Mouse (Mus musculus): ENCODE results near the gene Snhg11. TPM values are rescaled to one million over a fixed set of nuclear protein-coding genes. Genes with fewer than 3 reads are reported as not detected.
"Not testable (repeated sequence)": the region's sequence is repeated elsewhere in the genome, so short reads cannot be mapped to it uniquely, and the experiment has no call there.

Snhg11 gene
- total RNA-seq, 2 experiments from 2014 or later = 0.04 to 0.21 TPM

- no peak for ATAC-seq (replicated peaks; ENCODE audit: poor library complexity, severe bottlenecking)
These were observed 7.1 kb upstream of the Snhg11 start for GRCm38 (mm10) chr2:158368313-158368712.

DNA sequence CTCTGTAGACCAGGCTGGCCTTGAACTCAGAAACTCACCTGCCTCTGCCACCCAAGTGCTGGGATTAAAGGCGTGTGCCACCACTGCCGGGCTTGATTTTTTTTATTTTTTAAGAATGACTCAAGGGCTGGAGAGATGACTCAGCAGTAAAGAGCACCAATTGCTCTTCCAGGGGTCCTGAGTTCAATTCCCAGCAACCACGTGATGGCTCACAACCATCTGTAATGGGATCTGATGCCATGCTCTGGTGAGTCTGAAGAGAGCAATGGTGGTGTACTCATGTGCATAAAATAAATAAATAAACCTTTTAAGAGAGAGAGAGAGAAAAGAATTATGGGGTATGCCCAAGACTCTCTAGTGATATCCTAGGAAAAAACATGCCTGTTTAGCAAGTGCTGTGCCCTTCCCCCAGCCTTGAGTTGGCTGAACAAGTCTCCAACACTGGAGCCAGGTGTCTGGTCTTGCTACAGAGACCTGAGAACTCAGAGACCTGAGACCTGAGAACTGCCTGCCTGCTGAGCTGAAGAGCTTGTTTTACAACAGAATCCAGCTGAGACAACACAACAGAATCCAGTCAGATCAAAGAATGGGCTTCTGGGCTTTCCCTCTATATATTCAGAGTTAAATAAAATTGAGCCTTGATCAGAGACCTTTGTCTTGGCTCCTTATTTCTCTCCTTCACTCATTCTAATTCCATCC lies 5.8 kb upstream of the Snhg11 start:
- ATAC-seq (replicated peaks; ENCODE audit: poor library complexity, severe bottlenecking) = no peak

DNA sequence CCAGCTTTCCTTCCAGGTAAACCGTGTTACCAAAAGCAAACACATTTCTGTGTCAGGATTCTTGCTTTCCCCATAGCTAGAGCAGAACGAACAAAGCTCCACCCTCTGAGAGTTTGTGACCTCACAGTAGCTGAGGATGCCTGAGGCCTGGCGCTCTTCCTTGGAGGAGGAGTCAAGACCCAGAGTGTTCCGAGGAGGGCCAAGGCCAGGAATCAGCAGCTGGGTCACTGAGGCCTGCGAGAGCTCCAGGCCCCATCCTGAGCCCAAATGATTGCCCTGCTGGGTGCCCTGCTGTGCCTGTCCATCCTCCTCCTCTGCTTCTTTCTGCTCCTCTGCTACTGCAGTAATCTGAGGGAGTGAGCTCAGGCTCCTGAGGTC lies 5.3 kb upstream of the Snhg11 start:
- no peak for ATAC-seq (replicated peaks; ENCODE audit: poor library complexity, severe bottlenecking)

GRCm38 (mm10) chr2:158373061-158373460 lies 2.4 kb upstream of the Snhg11 start:
- ATAC-seq (replicated peaks; ENCODE audit: poor library complexity, severe bottlenecking) = no peak

- no peak for ATAC-seq (replicated peaks; ENCODE audit: poor library complexity, severe bottlenecking)
These were observed 1.9 kb upstream of the Snhg11 start for GRCm38 (mm10) chr2:158373516-158373915.

DNA sequence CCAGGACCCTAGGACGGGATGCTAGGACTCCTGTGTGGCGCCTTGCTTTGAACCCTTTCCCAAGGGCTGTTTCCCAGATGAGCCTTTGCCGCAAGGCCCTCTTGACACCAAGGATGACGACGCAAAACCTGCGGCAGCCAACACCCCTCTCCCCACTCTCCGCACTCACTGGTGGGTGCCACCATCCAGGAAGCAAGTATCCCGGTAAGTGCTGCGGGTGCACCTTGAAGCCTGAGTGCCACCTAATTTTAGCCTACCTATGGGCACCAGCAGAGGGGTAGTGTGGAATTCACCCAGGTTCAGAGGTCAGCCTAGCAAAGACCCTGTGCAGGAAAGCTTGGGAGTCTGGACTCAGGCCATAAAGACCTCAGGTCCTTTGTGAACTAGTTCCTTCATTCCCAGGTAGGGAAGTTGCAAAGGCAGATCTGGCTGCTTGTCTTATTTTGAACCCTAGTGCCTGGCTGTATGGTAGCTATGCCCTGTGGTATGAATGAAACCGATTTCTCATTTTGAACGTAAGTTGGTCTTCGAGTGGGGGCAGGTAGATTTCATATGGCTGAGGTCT lies 767 bp downstream of the Snhg11 start:
- ATAC-seq (replicated peaks; ENCODE audit: poor library complexity, severe bottlenecking) = no peak

DNA sequence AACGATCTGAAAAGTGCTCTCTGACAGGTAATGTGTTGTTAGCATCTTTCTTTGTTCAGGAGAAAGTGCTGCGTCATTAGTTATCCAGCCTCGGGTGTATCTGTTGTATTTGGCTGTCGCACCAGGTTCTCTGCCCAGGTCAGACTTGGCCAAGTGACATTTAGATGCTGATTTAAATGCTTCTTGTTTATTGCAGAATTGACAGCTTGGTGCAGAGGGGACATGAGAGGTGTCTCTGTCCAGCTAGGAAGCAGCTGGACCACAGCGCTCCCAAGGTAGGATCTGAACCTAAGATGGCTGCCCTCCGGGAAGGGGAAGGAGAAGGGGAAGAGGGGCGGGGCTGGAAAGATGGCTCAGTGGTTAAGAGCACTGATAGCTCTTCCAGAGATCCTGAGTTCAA lies 1.4 kb downstream of the Snhg11 start:
- ATAC-seq (replicated peaks; ENCODE audit: poor library complexity, severe bottlenecking) = no peak

DNA sequence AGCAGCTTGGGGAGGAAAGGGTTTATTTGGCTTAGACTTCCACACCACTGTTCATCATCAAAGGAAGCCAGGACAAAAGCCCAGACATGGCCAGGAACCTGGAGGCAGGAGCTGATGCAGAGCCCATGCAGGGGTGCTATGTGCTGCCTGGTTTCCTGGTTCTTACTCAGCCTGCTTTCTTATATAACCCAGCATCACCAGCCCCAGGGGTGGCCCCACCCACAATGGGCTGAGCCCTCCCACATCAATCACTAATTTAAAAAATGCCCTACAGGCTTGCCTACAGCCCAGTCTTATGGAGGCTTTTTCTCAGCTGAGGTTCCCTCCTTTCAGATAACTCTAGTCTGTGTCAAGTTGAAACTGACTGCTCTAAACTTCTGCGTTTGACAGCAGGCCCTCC lies 2.4 kb downstream of the Snhg11 start:
- no peak for ATAC-seq (replicated peaks; ENCODE audit: poor library complexity, severe bottlenecking)

DNA sequence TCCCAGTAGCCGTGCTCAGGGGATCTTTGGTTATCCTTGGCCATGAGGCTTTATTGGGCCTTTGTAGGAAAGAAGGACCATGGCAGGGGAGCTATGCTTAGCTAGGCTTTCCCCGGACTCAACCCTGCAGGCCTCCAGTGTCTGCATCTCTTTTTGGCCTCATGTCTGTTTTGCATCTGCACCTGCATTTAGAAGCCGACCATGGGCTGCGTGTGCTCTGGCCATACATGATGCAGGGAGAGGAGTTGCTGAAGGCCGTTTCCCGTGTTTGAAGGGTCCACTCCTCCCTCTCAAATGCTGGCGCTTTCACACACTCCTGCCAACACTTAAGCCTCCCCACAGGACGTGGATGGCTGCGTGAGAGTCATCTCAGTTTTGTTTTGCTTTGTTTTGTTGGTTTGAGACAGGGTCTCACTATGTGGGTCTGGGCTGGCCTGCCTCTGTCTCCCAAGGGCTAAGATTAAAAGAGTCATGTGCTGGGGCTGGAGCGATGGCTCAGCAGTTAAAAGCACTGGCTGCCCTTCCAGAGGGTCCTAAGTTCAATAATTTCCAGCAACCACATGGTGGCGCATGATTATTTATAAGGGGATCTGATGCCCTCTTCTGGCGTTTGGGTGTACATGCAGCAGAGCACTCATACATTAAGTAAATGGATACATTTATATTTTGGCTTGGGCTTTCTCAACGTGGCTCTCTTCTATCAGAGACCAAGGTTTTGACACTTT lies 4.1 kb downstream of the Snhg11 start:
- ATAC-seq (replicated peaks; ENCODE audit: poor library complexity, severe bottlenecking) = peak; percentile 74

DNA sequence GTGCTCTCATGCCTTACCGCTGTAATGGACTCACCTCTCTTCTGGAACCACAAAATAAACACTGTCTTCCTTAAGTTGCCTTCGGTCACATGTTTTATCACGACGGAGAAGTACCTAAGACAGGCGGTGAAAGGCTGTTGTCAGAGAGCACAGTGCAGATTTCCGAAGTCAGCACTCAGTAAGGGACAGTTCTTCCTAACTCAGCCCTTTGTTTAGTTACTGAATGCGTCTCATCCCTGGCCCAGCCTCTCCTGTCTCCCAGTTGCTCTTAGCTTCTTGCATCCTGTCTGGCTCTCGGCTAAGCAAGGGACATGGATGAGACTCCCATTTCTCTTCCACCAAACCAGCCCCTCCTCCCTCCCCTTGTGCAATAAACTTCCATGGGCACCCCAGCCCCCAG lies 10.6 kb downstream of the Snhg11 start:
- ATAC-seq (replicated peaks; ENCODE audit: poor library complexity, severe bottlenecking) = no peak

DNA sequence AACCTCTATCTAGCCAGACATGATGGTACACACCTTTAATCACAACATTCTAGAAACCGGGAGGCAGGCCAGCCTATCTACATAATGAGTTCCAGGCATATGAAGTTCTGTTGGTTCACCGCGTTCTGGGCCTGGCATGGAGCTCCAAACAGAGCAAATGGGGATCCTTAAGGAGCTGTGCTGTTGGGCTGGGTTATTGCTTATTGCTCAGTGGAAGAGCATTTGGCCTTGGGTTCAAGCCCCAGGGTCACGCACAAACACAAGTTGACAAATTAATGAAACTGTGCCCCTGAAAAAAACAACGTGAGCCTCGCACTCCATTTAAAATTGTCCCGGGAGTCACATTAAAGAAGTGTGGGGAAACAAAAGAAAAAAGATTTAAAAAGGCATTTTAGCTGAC lies 14.0 kb downstream of the Snhg11 start:
- no peak for ATAC-seq (replicated peaks; ENCODE audit: poor library complexity, severe bottlenecking)

DNA sequence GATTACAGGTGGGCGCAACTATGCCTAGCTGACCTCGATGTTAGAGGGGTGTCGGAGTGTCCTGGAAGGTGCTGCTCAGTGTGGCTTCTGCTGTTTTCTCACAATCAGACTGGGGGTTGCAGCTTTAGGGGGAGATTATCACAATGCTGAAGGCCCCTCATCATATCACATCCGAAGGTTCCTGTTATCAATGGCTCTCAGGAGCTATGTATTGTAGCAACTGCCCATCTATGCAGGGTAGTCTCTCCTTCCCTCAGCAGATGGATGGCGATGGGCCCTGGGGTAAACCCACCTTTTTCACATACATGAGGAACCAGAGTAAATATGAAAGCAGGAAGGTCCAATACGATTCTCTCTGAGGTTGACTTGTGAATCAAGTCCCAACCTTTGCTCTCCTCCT lies 20.9 kb downstream of the Snhg11 start:
- ATAC-seq (replicated peaks; ENCODE audit: poor library complexity, severe bottlenecking) = no peak

- ATAC-seq (replicated peaks; ENCODE audit: poor library complexity, severe bottlenecking) = not testable (repeated sequence)
These were observed 21.7 kb downstream of the Snhg11 start for GRCm38 (mm10) chr2:158397140-158397539.

- ATAC-seq (replicated peaks; ENCODE audit: poor library complexity, severe bottlenecking) = no peak
These were observed 27.5 kb downstream of the Snhg11 start for GRCm38 (mm10) chr2:158402915-158403314.

- peak; percentile 21 for ATAC-seq (replicated peaks; ENCODE audit: poor library complexity, severe bottlenecking)
These were observed 33.7 kb downstream of the Snhg11 start for GRCm38 (mm10) chr2:158408997-158409594.

- peak; percentile 91 for ATAC-seq (replicated peaks; ENCODE audit: poor library complexity, severe bottlenecking)
These were observed 34.2 kb downstream of the Snhg11 start, which contains the start of gene Ralgapb for GRCm38 (mm10) chr2:158409595-158410021. Gene Ralgapb, plus strand, starts transcription at chr2:158409848.

DNA sequence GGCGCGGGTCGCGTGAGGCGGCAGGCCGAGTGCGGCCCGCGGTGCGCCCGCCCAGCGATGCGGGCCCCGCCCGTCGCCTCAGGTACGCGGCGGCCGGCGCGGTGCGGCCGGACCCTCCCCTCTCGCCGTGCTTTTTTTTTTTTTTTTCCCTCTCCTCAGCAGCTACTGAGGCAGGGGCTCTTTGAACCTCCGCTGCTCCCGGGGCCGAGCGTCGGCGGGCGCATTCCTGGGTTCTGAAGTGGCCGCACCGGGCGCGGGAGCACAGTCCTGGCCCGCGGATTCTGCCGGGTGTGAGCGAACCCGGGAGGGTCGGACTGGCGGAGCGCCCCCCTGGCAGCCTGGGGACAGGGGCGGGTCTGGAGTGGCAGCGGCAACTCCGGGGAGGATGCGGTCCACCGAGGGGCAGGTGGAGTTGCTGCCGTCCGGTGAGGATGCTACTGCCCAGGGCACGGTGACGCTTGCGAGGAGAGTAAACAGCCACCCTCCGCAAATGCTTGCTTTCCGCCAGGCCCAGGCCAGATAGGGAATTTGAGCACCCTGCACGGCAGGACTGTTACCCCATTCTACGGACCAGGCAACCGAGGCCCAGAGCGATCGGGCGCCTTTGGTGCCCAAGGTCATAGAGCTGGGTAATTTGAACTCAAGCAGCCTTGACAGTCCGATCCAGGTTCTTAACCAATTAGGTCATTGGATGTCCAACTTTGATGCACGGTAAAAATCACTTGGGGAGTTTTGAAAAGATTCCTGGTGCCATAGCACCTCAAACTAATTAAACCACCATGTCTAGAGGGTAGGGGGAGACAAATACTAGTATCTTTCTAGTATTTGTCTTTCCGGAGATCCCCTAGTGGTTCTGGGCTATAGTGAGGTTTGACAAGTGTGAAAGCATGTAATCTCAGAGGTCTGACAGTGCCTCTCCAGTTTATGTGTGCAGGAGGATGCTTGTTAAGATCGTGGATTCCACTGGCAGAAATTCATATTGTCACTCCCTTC lies 34.9 kb downstream of the Snhg11 start:
- ATAC-seq (replicated peaks; ENCODE audit: poor library complexity, severe bottlenecking) = peak; percentile 14

DNA sequence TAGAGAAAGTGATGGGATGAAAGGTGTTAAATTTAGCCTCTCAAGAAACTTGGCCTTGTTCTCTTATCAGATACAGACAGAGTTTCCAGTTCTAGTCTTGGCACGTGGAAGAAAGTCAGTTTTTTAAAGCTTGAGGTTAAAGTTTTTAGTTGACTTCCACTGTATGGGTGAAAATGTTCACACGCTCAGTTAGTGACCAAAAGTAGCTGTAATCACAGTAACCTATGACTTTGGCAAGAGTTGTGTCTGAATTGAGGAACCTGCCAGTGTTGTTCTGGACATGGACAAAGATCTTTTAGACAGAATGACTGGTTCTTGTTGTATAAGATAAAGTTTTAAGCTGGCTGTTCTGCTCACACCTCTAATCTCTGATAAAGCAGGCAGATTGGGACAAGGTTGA lies 37.8 kb downstream of the Snhg11 start:
- no peak for ATAC-seq (replicated peaks; ENCODE audit: poor library complexity, severe bottlenecking)

- ATAC-seq (replicated peaks; ENCODE audit: poor library complexity, severe bottlenecking) = no peak
These were observed 40.4 kb downstream of the Snhg11 start for GRCm38 (mm10) chr2:158415826-158416225.

DNA sequence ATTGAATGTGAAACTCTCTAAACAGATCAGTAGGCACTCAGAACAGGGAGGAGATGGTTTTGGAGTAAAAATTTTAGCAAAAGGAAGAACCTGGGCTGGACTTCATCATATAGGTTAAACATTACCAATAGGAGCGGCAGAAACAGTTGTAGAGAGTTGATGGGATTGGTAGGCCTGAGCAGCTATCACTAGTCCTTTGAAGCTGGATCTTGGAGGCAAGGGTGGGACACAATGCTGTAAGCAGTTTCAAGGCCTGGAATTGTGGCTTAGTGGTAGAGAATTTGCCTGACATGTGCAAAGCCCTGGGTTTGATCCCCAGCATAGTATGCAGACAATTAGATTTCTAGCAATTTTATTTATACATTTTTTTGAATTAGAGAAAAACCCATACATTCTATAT lies 43.2 kb downstream of the Snhg11 start:
- no peak for ATAC-seq (replicated peaks; ENCODE audit: poor library complexity, severe bottlenecking)

Data from granulocyte monocyte progenitor cell, adult 5-6 weeks (primary cell).